Mouse (Mus musculus) retina, embryonic 14.5 days (tissue): ENCODE data around the gene Slc22a20.
A peak's percentile ranks its signal among the peaks of the same experiment; 100 is the strongest.

ENCODE experiments used
- DNase-seq: peaks from one replicate; pipeline ENCODE4 v3.0.0-alpha.2; 2015; ENCODE audit warnings: low spot score

The Slc22a20 gene

GRCm38 (mm10) chr19:5989585-5989984 lies 3.6 kb upstream of the Slc22a20 start:
- no peak for DNase-seq

- DNase-seq = peak; percentile 83
Measured at GRCm38 (mm10) chr19:5988815-5989452, 3.0 kb upstream of the Slc22a20 start.

GRCm38 (mm10) chr19:5988027-5988814 lies 2.3 kb upstream of the Slc22a20 start:
- no peak for DNase-seq

- DNase-seq = no peak
Measured at GRCm38 (mm10) chr19:5980477-5980876, 5.5 kb downstream of the Slc22a20 start.

GRCm38 (mm10) chr19:5977717-5978116 lies 8.2 kb downstream of the Slc22a20 start:
- DNase-seq = no peak

GRCm38 (mm10) chr19:5975676-5976075 lies 10.3 kb downstream of the Slc22a20 start:
- DNase-seq = no peak

- no peak for DNase-seq
Measured at GRCm38 (mm10) chr19:5975112-5975511, 10.8 kb downstream of the Slc22a20 start.

GRCm38 (mm10) chr19:5967664-5968063 lies 18.3 kb downstream of the Slc22a20 start:
- no peak for DNase-seq

GRCm38 (mm10) chr19:5966786-5967185 lies 19.2 kb downstream of the Slc22a20 start:
- no peak for DNase-seq

GRCm38 (mm10) chr19:5965910-5966309 lies 20.0 kb downstream of the Slc22a20 start:
- no peak for DNase-seq

- peak; percentile 94 for DNase-seq
Measured at GRCm38 (mm10) chr19:5965280-5965679, 20.7 kb downstream of the Slc22a20 start.

- DNase-seq = peak; percentile 6
Measured at GRCm38 (mm10) chr19:5964804-5965203, 21.1 kb downstream of the Slc22a20 start.

- peak; percentile 94 for DNase-seq
Measured at GRCm38 (mm10) chr19:5963883-5964562, 21.9 kb downstream of the Slc22a20 start, which contains the start of gene Pola2. TSS of gene Pola2 (minus strand) at chr19:5964202.

- peak; percentile 32 for DNase-seq
Measured at GRCm38 (mm10) chr19:5962651-5963050, 23.3 kb downstream of the Slc22a20 start.

GRCm38 (mm10) chr19:5957371-5957770 lies 28.6 kb downstream of the Slc22a20 start:
- no peak for DNase-seq

- DNase-seq = peak; percentile 91
Measured at GRCm38 (mm10) chr19:5956685-5957084, 29.3 kb downstream of the Slc22a20 start.

- DNase-seq = no peak
Measured at GRCm38 (mm10) chr19:5955704-5956670, 30.0 kb downstream of the Slc22a20 start.

- DNase-seq = no peak
Measured at GRCm38 (mm10) chr19:5954936-5955335, 31.0 kb downstream of the Slc22a20 start.

GRCm38 (mm10) chr19:5954031-5954710 lies 31.8 kb downstream of the Slc22a20 start:
- no peak for DNase-seq

GRCm38 (mm10) chr19:5953201-5953770 lies 32.7 kb downstream of the Slc22a20 start:
- no peak for DNase-seq
